Mouse (Mus musculus): ENCODE results near the gene Psd. TPM values are rescaled to one million over a fixed set of nuclear protein-coding genes. Genes with fewer than 3 reads are reported as not detected.

Gene Psd
- total and polyA plus RNA-seq, 3 experiments, result 0.60 to 1.6 (median 0.80) TPM

DNA sequence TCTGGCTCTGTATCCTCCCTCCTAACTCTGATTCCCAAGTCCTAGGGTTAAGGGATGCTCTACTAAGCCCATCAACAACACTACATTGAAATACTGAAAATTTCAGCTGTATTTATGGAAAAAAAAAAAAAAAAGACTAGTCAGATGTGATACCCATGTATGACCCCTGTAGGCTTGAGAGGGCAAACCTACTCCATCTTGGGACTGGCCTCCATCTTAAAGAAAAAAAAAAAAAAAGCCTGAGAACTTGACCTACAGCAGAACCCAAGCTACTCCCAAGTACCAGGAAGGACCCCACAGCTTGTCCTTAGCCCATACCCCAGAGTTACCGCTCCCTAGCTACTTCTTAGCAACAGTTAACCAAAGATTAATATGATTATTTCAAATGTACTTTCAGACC, 20.2 kb upstream of the Psd start:
- Histone ChIP-seq H3K4me1 (ENCODE audit: control insufficient read depth, insufficient read depth, low read length) (no peaks in the 10 kb centered on the region), H3K9ac (ENCODE audit: low read depth, low read length) (no peak overlapping the region), H3K27ac (no peak overlapping the region), H3K27me3 (ENCODE audit: control insufficient read depth, insufficient read depth, low read length) (no peaks in the 10 kb centered on the region), H3K36me3 (ENCODE audit: control insufficient read depth, insufficient read depth, low read length) (no peaks in the 10 kb centered on the region), H3K79me2 (replicated peaks; ENCODE audit: control insufficient read depth, insufficient read depth, low read length) (no peaks in the 10 kb centered on the region), H3K4me3 (no peak overlapping the region)
- TF ChIP-seq CTCF (IDR thresholded peaks at IDR 0.05), result no peak
- no peak for TF ChIP-seq EP300 (IDR thresholded peaks at IDR 0.05; ENCODE audit: insufficient read depth, low read depth, low read length)
- no peak for TF ChIP-seq POLR2A (IDR thresholded peaks at IDR 0.05; ENCODE audit: insufficient read depth, low read depth, low read length)
- intact Hi-C loops (cut with DNase I), result no loop called here
- 93% methylated on average over 1 of the region's 1 CpGs for WGBS
- no peak for DNase-seq

DNA sequence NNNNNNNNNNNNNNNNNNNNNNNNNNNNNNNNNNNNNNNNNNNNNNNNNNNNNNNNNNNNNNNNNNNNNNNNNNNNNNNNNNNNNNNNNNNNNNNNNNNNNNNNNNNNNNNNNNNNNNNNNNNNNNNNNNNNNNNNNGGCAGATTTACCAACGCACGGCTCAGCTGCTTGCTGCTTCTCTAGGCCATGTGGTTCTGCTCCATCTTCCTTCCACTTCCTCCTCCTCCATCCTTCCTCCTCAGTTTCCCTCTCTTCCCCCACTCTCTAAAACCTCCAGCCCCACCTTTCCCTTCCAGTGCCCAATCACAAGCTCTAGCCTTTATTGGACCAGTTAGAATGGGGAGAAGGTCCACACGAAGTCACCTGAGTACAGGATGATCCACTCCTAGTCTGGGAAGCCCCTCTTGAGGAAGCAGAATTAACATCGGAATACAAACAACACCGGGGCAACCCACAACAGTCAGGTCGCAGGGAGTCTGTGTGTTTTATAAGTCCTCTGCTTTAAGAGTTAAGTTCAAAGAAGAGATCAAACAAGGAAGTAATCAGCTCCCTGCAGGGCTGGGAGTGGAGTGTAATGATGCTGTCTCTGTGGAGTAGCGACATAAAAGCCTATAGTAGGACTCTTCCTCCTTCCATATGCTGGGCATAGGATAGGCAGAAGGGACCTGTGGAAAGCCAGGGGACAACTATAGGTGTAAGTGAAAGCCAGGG, 17.9 kb upstream of the Psd start:
- TF ChIP-seq EP300 (IDR thresholded peaks at IDR 0.05; ENCODE audit: insufficient read depth, low read depth, low read length), result no peak
- TF ChIP-seq POLR2A (IDR thresholded peaks at IDR 0.05; ENCODE audit: insufficient read depth, low read depth, low read length), result no peak
- TF ChIP-seq CTCF (IDR thresholded peaks at IDR 0.05), result no peak
- Histone ChIP-seq H3K36me3 (ENCODE audit: control insufficient read depth, insufficient read depth, low read length) (no peaks in the 10 kb centered on the region), H3K79me2 (replicated peaks; ENCODE audit: control insufficient read depth, insufficient read depth, low read length) (no peaks in the 10 kb centered on the region), H3K4me3 (no peak overlapping the region), H3K9ac (ENCODE audit: low read depth, low read length) (no peak overlapping the region), H3K4me1 (ENCODE audit: control insufficient read depth, insufficient read depth, low read length) (no peaks in the 10 kb centered on the region), H3K27ac (no peak overlapping the region), H3K27me3 (ENCODE audit: control insufficient read depth, insufficient read depth, low read length) (no peaks in the 10 kb centered on the region)
- intact Hi-C loops (cut with DNase I), result no loop called here
- WGBS, result 31% methylated on average over 7 of the region's 7 CpGs
- no peak for DNase-seq

DNA sequence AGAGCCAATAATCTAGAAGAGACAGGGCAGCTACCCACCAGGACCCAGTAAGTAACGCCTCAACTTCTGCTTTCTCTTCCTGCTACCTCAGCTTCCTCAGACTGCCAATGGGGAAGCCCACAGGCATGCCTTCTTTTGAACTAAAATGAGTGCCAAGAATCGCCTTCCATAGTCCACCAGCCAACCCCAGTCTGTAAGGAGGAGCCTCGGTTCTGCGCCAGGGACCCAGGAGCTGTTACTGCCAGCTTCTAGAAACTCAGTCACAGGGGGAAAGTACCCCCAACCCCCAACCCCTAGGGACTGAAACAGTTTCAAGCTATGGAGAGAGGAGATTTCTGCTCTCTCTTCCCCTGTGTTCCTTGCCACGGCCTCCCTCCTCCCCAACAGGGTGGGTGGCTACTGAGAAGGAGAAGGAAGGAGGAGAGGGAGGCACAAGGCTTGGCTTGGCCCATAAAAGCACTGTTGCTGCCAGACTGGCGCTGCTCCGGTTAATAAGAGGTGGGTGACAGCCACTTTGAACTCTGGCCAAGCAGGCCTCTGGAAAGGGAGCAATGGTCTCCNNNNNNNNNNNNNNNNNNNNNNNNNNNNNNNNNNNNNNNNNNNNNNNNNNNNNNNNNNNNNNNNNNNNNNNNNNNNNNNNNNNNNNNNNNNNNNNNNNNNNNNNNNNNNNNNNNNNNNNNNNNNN, 12.5 kb upstream of the Psd start:
- peak; percentile 66 to 74 for DNase-seq
- no peaks in the 10 kb centered on the region; the same call in 1 of the 2 replicates for H3K79me2 ChIP-seq (replicated peaks; ENCODE audit: control insufficient read depth, insufficient read depth, low read length)

DNA sequence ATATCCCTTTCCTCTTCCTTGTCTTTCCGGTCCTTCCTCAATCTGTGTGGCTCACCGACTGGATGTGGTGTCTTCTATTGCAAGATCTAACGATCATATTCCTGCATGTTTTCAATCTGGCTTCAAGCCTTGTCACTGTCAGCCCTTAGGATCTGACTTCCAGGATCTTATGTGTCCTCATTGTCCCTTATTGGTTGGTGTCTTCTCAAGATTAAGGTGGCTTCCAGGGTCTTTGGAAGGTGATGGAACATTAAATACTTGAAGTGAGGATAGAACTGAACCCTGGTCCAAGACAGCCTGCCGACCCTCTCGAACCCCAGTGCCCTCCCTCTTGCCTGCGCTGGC, 12.0 kb upstream of the Psd start:
- Histone ChIP-seq H3K27me3 (ENCODE audit: control insufficient read depth, insufficient read depth, low read length) (no peaks in the 10 kb centered on the region), H3K79me2 (replicated peaks; ENCODE audit: control insufficient read depth, insufficient read depth, low read length) (no peaks in the 10 kb centered on the region; the same call in 1 of the 2 replicates), H3K27ac (peak overlapping the region; percentile 84), H3K4me3 (peak overlapping the region; percentile 7; the same call in 1 of the 2 replicates), H3K4me1 (ENCODE audit: control insufficient read depth, insufficient read depth, low read length) (peaks cover 7% of the 10 kb centered on the region), H3K9ac (ENCODE audit: low read depth, low read length) (peak overlapping the region; percentile 62), H3K36me3 (ENCODE audit: control insufficient read depth, insufficient read depth, low read length) (no peaks in the 10 kb centered on the region)
- intact Hi-C loops (cut with DNase I), result loop anchor here (1.0 to 2.0 kb wide), 5 partner anchors 11 to 104 kb away; partner anchors contain the start of genes Fbxl15 and Sufu
- 44% methylated on average over 6 of the region's 6 CpGs for WGBS
- TF ChIP-seq POLR2A (IDR thresholded peaks at IDR 0.05; ENCODE audit: insufficient read depth, low read depth, low read length) (no peak), CTCF (IDR thresholded peaks at IDR 0.05) (no peak), EP300 (IDR thresholded peaks at IDR 0.05; ENCODE audit: insufficient read depth, low read depth, low read length) (no peak)
- no peak for DNase-seq

More for the DNA sequence above, 12.5 kb upstream of the Psd start:
- intact Hi-C loops (cut with DNase I), result loop anchor here (1.0 to 2.0 kb wide), 3 partner anchors 17 to 103 kb away; partner anchors contain the start of gene Sufu
- H3K4me1 ChIP-seq (ENCODE audit: control insufficient read depth, insufficient read depth, low read length), result peaks cover 7% of the 10 kb centered on the region
- H3K27me3 ChIP-seq (ENCODE audit: control insufficient read depth, insufficient read depth, low read length), result no peaks in the 10 kb centered on the region
- H3K9ac ChIP-seq (ENCODE audit: low read depth, low read length), result no peak overlapping the region; the same call in 1 of the 2 replicates
- no peak for TF ChIP-seq EP300 (IDR thresholded peaks at IDR 0.05; ENCODE audit: insufficient read depth, low read depth, low read length)
- TF ChIP-seq POLR2A (IDR thresholded peaks at IDR 0.05; ENCODE audit: insufficient read depth, low read depth, low read length), result peak; percentile 28; the same call in 1 of the 2 replicates
- 51% methylated on average over 7 of the region's 7 CpGs for WGBS
- H3K36me3 ChIP-seq (ENCODE audit: control insufficient read depth, insufficient read depth, low read length), result no peaks in the 10 kb centered on the region
- peak overlapping the region; percentile 84 for H3K27ac ChIP-seq
- H3K4me3 ChIP-seq, result no peak overlapping the region

DNA sequence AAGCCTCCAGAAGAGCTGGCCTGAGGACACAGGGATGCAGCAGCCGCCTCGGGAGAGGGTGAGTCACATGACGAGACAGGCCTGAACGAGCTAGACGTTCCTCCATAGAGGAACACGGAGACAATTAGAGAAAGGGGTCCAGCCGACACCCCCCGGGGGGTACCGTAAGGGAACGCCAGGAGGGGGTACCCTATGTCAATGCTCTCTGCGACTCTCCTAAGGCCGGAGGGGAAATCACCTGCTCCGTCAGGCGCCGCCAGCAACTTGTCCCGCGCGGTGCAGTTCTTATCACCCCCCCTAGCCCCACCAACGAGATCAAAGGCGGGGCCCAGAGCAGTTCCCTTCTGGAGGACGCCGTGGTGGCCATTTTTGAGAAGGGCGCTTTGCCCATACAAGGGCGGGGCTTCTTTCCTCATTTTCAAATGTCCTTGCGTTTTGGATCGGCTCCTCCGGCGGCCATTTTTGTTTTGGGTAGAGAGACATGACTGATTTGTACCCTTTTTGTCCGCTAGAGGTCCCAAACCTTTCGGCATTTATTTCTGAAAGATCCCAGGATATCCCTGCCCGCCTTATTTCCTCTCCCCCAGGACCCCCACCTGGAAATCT, 11.5 kb upstream of the Psd start, which contains the start of gene Cuedc2:
Gene Cuedc2 (minus strand): TSS at position 372 of the 606 bp plus-strand sequence.
- peak within 1 kb of the TSS; percentile 84 for H3K9ac ChIP-seq (ENCODE audit: low read depth, low read length)
- peak within 1 kb of the TSS; percentile 57 for H3K4me3 ChIP-seq
- under 1% methylated on average over 31 of the region's 31 CpGs for WGBS
- no peaks in the 10 kb centered on the region for H3K27me3 ChIP-seq (ENCODE audit: control insufficient read depth, insufficient read depth, low read length)
- no peaks in the 10 kb centered on the region for H3K36me3 ChIP-seq (ENCODE audit: control insufficient read depth, insufficient read depth, low read length)
- TF ChIP-seq POLR2A (IDR thresholded peaks at IDR 0.05; ENCODE audit: insufficient read depth, low read depth, low read length) (peak; percentile 63), EP300 (IDR thresholded peaks at IDR 0.05; ENCODE audit: insufficient read depth, low read depth, low read length) (peak; percentile 64; the same call in 1 of the 2 replicates), CTCF (IDR thresholded peaks at IDR 0.05) (peak; percentile 87)
- peaks cover 7% of the 10 kb centered on the region for H3K4me1 ChIP-seq (ENCODE audit: control insufficient read depth, insufficient read depth, low read length)
- peak; percentile 97 to 99 for DNase-seq
- H3K27ac ChIP-seq, result peak within 1 kb of the TSS; percentile 84
- H3K79me2 ChIP-seq (replicated peaks; ENCODE audit: control insufficient read depth, insufficient read depth, low read length), result no peaks in the 10 kb centered on the region; the same call in 1 of the 2 replicates
- intact Hi-C loops (cut with DNase I), result loop anchor here (1.0 to 2.0 kb wide), 4 partner anchors 10 to 104 kb away; partner anchors contain the start of genes Fbxl15 and Sufu

All from heart, adult 2 months (tissue).